Mouse (Mus musculus) spleen, adult 2 months (tissue): ENCODE measurements around the gene Cnga3.

Experiments
- CTCF ChIP-seq: fragments of 200-500 bp; IDR thresholded peaks from 2 replicates; pipeline ENCODE4 v1.5.1; 2011; ENCODE audit warnings: mild to moderate bottlenecking, inconsistent platforms; ENCODE audit not compliant: insufficient read depth, insufficient read length, insufficient replicate concordance; ENCODE audit errors: extremely low read depth
- POLR2A ChIP-seq: fragments of 200-500 bp; IDR thresholded peaks from 2 replicates; pipeline ENCODE4 v1.6.1; 2011; ENCODE audit warnings: low read depth, low read length, inconsistent platforms

DNA sequence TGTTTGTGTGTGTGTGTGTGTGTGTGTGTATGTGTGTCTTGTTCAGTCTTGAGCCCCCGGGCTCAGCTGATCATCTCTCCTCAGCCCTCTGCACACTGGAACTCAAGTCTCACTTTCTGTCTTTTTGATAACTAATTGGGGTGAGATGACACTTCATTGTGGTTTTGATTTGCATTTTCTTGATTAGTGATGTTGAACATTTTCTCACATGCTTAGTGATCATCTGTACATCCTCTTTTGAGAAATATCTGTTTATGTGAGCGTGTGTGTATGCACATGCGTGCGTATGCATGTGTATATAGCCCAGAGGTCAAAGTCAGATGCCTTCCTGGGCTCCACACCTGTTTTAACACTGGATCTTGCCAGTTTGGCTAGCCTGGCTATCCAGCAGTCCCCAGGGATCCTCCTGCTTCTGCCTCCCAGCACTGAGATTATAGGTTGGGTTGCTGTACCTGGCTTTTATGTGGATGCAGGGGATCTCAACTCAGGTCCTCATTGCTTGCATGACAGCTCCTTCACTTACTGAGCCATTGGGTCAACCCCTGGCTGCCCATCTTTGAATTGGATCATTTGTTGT lies 95.8 kb downstream of the Cnga3 start:
- no peak for TF ChIP-seq CTCF
- no peak for TF ChIP-seq POLR2A
